Mouse (Mus musculus): ENCODE results near the gene Acer1.

GRCm38 (mm10) chr17:56907096-56907495 lies 74.8 kb downstream of the Acer1 start:
- TF ChIP-seq CTCF (conservative IDR thresholded peaks at IDR 0.05; ENCODE audit: low read length), result no peak
- TF ChIP-seq POU5F1 (IDR thresholded peaks at IDR 0.05; ENCODE audit: borderline replicate concordance, low read length), result no peak

All from E14TG2a.4 (cell line).